10 mouse cellular contexts compared by ENCODE assay signal in genomic region chr1:170147651-170148448, GRCm38 (mm10). TPM values are rescaled to one million over a fixed set of nuclear protein-coding genes. Genes with fewer than 3 reads are reported as not detected.
A peak's percentile ranks its signal among the peaks of the same experiment; 100 is the strongest.
DNase-seq lines count a peak whose midpoint lies in the region; ATAC-seq and TF ChIP-seq lines count a peak whose summit lies in the region.
"Had no signal": no experiment of that assay in that cellular context is flagged by ENCODE, and none has a peak within 500 bp of the region (broad histone marks: within the 10 kb centered on the region; RNA-seq: fewer than 3 reads in every experiment).

No protein-coding gene starts in this region.

- H3K9ac ChIP-seq in liver, postnatal 0 days (replicated peaks) = no peak overlapping the region
- H3K9ac ChIP-seq in forebrain, embryonic 16.5 days (replicated peaks; ENCODE audit: low read depth, low read length) = no peak overlapping the region

- H3K27me3 ChIP-seq in liver, postnatal 0 days (ENCODE audit: insufficient read depth, low read length) = no peaks in the 10 kb centered on the region
- H3K27me3 ChIP-seq in forebrain, embryonic 16.5 days (replicated peaks; ENCODE audit: control insufficient read depth, insufficient read depth, low read length) = no peaks in the 10 kb centered on the region

- WGBS in liver, postnatal 0 days (ENCODE audit: insufficient replicate concordance) = 62% methylated on average over 9 of the region's 9 CpGs
- WGBS in forebrain, embryonic 16.5 days = 87% methylated on average over 9 of the region's 9 CpGs

- TF ChIP-seq CTCF in liver, postnatal 0 days (IDR thresholded peaks at IDR 0.05; ENCODE audit: low read depth) = no peak

- H3K4me3 ChIP-seq in liver, postnatal 0 days (ENCODE audit: low read depth, low read length) = no peak overlapping the region
- H3K4me3 ChIP-seq in forebrain, embryonic 16.5 days (replicated peaks; ENCODE audit: low read length) = no peak overlapping the region

- intact Hi-C loops in left cerebral cortex, postnatal 10 days (cut with DNase I) = no loop called here

- H3K27ac ChIP-seq in liver, postnatal 0 days (ENCODE audit: low read depth) = no peak overlapping the region; the same call in 1 of the 2 replicates
- H3K27ac ChIP-seq in forebrain, embryonic 16.5 days (ENCODE audit: low read length) = no peak overlapping the region
- H3K27ac ChIP-seq: kidney, postnatal 0 days had no signal

- TF ChIP-seq EP300 in liver, postnatal 0 days (IDR thresholded peaks at IDR 0.05; ENCODE audit: low read depth) = no peak

- peak; percentile 35 for DNase-seq in liver
- DNase-seq in liver, postnatal 0 days = no peak
- peak; percentile 13 for DNase-seq in adrenal gland, adult 8-10 months
- peak; percentile 33 for DNase-seq in lung, postnatal 25 days (ENCODE audit: low spot score)
- peak; percentile 30 for DNase-seq in thymus, postnatal 25 days
- no peak for DNase-seq in left cerebral cortex, postnatal 10 days (ENCODE audit: extremely low spot score in 1 of 2, low spot score in 2 of 2)
- DNase-seq in right cerebral cortex, postnatal 36 days (ENCODE audit: low spot score in 2 of 2) = no peak

- H3K4me2 ChIP-seq in liver, postnatal 0 days (ENCODE audit: low read depth, low read length) = no peak overlapping the region
- no peak overlapping the region for H3K4me2 ChIP-seq in forebrain, embryonic 16.5 days (ENCODE audit: low read length)

- no peak for ATAC-seq in liver, postnatal 0 days
- ATAC-seq in forebrain, embryonic 16.5 days = no peak
- ATAC-seq: midbrain, embryonic 16.5 days had no signal

- no peaks in the 10 kb centered on the region for H3K4me1 ChIP-seq in liver, postnatal 0 days (ENCODE audit: insufficient read depth)
- no peaks in the 10 kb centered on the region for H3K4me1 ChIP-seq in forebrain, embryonic 16.5 days (replicated peaks; ENCODE audit: control insufficient read depth, insufficient read depth, low read length)

- H3K36me3 ChIP-seq in liver, postnatal 0 days (replicated peaks; ENCODE audit: insufficient read depth, low read length) = peaks cover 28% of the 10 kb centered on the region
- peaks cover 4% of the 10 kb centered on the region for H3K36me3 ChIP-seq in forebrain, embryonic 16.5 days (ENCODE audit: control insufficient read depth, insufficient read depth)

- no peaks in the 10 kb centered on the region for H3K9me3 ChIP-seq in liver, postnatal 0 days (ENCODE audit: low read length)
- no peaks in the 10 kb centered on the region for H3K9me3 ChIP-seq in forebrain, embryonic 16.5 days (ENCODE audit: control insufficient read depth, low read length)

RNA-seq across cellular contexts. Expression of gene Uap1, which starts 26.9 kb away (rescaled TPM):
- polyA plus RNA-seq in liver, postnatal 0 days (2015; fragmentation: Nextera tagmentation; extraction: Ambion mirVana) = 19.6 and 22.3 TPM in 2 replicates
- total RNA-seq in adrenal gland, adult 8-10 months (2022) = 10 to 100 TPM; 38.1 to 49.3 (median 45.0) TPM
- 10 to 100 TPM; 62.5 to 66.7 TPM for total RNA-seq in left cerebral cortex, postnatal 10 days (2021)
- 56.6 and 57.9 TPM in 2 replicates for polyA plus RNA-seq in forebrain, embryonic 16.5 days (2015; fragmentation: Nextera tagmentation; extraction: Ambion mirVana)

RNA-seq across cellular contexts. Expression of gene Ddr2, which starts 37.3 kb away (rescaled TPM):
- 0.84 and 1.4 TPM in 2 replicates for polyA plus RNA-seq in liver, postnatal 0 days (2015; fragmentation: Nextera tagmentation; extraction: Ambion mirVana)
- total RNA-seq in adrenal gland, adult 8-10 months (2022) = 10 to 100 TPM; 13.9 to 30.8 (median 20.4) TPM
- total RNA-seq in left cerebral cortex, postnatal 10 days (2021) = 1 to 10 TPM; 5.9 to 7.7 TPM
- polyA plus RNA-seq in forebrain, embryonic 16.5 days (2015; fragmentation: Nextera tagmentation; extraction: Ambion mirVana) = 7.9 and 12.3 TPM in 2 replicates

Comparison
In these comparisons a context has a peak if more than half of its experiments do, and no peak if none do; other contexts are left out.
1. DNase-seq: peak in liver (single experiment), adrenal gland, adult 8-10 months (single experiment), lung, postnatal 25 days (single experiment) and thymus, postnatal 25 days (single experiment); none in liver, postnatal 0 days (single experiment), left cerebral cortex, postnatal 10 days (0 of 2) and right cerebral cortex, postnatal 36 days (0 of 2).